Mouse (Mus musculus) liver, embryonic 14.5 days (tissue): ENCODE results near the gene Klk7. TPM values are rescaled to one million over a fixed set of nuclear protein-coding genes. Genes with fewer than 3 reads are reported as not detected.
A peak's percentile ranks its signal among the peaks of the same experiment; 100 is the strongest.

Source experiments
- ATAC-seq: fragments of 200-750 bp; cut with Nextera tagmentation; 2 replicates; pipeline ENCODE4 v1.8.0; 2017; ENCODE audit warnings: moderate number of reproducible peaks, mild to moderate bottlenecking, moderate library complexity; ENCODE audit not compliant: insufficient read depth
- DNase-seq, 3 experiments: peaks; one replicate each; pipeline ENCODE4 v3.0.0-alpha.2; 2012 to 2013; ENCODE audit warnings: low read depth in 3 of 3, low spot score in 3 of 3
- H3K27ac ChIP-seq: fragments of 300-500 bp; sonication (generic); 2 replicates; pipeline ENCODE4 v1.5.1; 2014; ENCODE audit warnings: moderate library complexity, mild to moderate bottlenecking, control low read depth, inconsistent platforms
- H3K27me3 ChIP-seq: fragments of 300-500 bp; sonication (generic); 2 replicates; pipeline ENCODE4 v1.6.1; 2014; ENCODE audit warnings: mild to moderate bottlenecking, low read length, moderate library complexity; ENCODE audit not compliant: control insufficient read depth, insufficient read depth
- H3K36me3 ChIP-seq: fragments of 300-500 bp; sonication (generic); replicated peaks from 2 replicates; pipeline ENCODE4 v1.6.1; 2014; ENCODE audit warnings: low read depth; ENCODE audit not compliant: control insufficient read depth, insufficient read depth
- H3K4me1 ChIP-seq, 2 experiments: fragments of 200-500 bp in 1 of 2; fragments of 300-500 bp in 1 of 2; sonication (generic) in 1 of 2; replicated peaks; 2 replicates each; pipeline ENCODE4 v1.6.1; 2012 to 2014; ENCODE audit warnings: antibody characterized with exemption in 1 of 2, inconsistent platforms in 1 of 2, low read length in 1 of 2; ENCODE audit not compliant: control insufficient read depth in 2 of 2, insufficient read depth in 2 of 2
- H3K4me2 ChIP-seq: fragments of 300-500 bp; sonication (generic); 2 replicates; pipeline ENCODE4 v1.6.1; 2014; ENCODE audit warnings: low read depth, mild to moderate bottlenecking, control low read depth, moderate library complexity
- H3K4me3 ChIP-seq, 2 experiments: fragments of 200-500 bp in 1 of 2; fragments of 300-500 bp in 1 of 2; sonication (generic) in 1 of 2; 2 replicates each; pipeline ENCODE4 v1.5.1; 2012 to 2014; ENCODE audit warnings: low read depth in 2 of 2, low read length in 2 of 2, mild to moderate bottlenecking in 2 of 2, control low read depth in 1 of 2, inconsistent platforms in 1 of 2, moderate library complexity in 1 of 2; ENCODE audit not compliant: insufficient read depth in 1 of 2
- H3K9ac ChIP-seq: fragments of 300-500 bp; sonication (generic); replicated peaks from 2 replicates; pipeline ENCODE4 v1.6.1; 2014; ENCODE audit warnings: mild to moderate bottlenecking, control low read depth, moderate library complexity
- H3K9me3 ChIP-seq: fragments of 300-500 bp; sonication (generic); 2 replicates; pipeline ENCODE4 v1.6.1; 2016; ENCODE audit warnings: low read length, mixed read lengths; ENCODE audit not compliant: control insufficient read depth
- CTCF ChIP-seq: IDR thresholded peaks from 2 replicates; pipeline ENCODE4 v1.5.1; 2016; ENCODE audit warnings: antibody characterized with exemption, low read depth, control low read depth
- EP300 ChIP-seq: IDR thresholded peaks from 2 replicates; pipeline ENCODE4 v1.6.1; 2016; ENCODE audit warnings: antibody characterized with exemption, low read depth
- WGBS: fragments of 180-500 bp; shearing (Covaris S2); extraction: QIAGEN DNeasy Blood & Tissue Kit; methylation state at CpG from one replicate; pipeline ENCODE4 v1.1.7; 2014; ENCODE audit not compliant: insufficient replicate concordance; 5-methylcytosine and 5-hydroxymethylcytosine counted together
- polyA plus RNA-seq, 2 experiments: library from polyadenylated mRNA; depleted of rRNA in 1 of 2; stranded (reverse) in 1 of 2; unstranded in 1 of 2; fragments of >200 nt; fragmentation: Nextera tagmentation in 1 of 2; extraction: Ambion mirVana in 1 of 2; gene quantifications; 2 replicates each; pipeline versions ENCODE4 v1.2.1 to v1.2.3; 2012 to 2014

Klk7 gene
- polyA plus RNA-seq, 2 experiments: not detected

DNA sequence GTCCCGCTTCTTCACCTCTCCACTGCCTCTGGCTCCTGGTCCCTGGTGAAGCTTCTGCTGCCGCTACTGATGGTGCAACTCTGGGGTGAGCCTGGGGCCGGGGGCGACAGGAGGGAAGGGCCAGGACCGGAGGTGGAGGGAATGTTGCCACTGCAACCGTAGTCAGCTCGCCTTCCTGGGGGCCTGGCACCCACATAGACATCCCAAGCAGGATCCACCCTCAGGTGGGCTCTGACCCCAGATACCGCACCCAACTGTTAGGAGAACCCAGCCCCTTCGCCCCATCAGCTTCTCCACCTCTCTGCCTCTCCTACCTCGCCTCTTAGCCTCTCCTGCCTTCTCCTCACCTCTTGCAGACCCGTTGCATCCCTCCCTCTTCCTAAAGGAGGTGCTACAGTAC lies 29.6 kb upstream of the Klk7 start:
- WGBS: 70% methylated on average over 11 of the region's 11 CpGs
- no peak for TF ChIP-seq CTCF
- no peak for DNase-seq
- H3K4me1 ChIP-seq: no peaks in the 10 kb centered on the region
- no peaks in the 10 kb centered on the region for H3K36me3 ChIP-seq
- H3K27ac ChIP-seq: no peak overlapping the region
- no peaks in the 10 kb centered on the region for H3K27me3 ChIP-seq
- no peak overlapping the region for H3K9ac ChIP-seq
- H3K9me3 ChIP-seq: no peaks in the 10 kb centered on the region
- no peak overlapping the region for H3K4me2 ChIP-seq
- no peak for ATAC-seq
- H3K4me3 ChIP-seq: no peak overlapping the region

GRCm38 (mm10) chr7:43782275-43783265 lies 28.5 kb upstream of the Klk7 start:
- no peak for TF ChIP-seq EP300
- TF ChIP-seq CTCF: peak; percentile 85
- WGBS: 8% methylated on average over 36 of the region's 36 CpGs
- Histone ChIP-seq H3K4me1 (no peaks in the 10 kb centered on the region), H3K9ac (no peak overlapping the region), H3K9me3 (no peaks in the 10 kb centered on the region), H3K4me3 (no peak overlapping the region), H3K27ac (no peak overlapping the region), H3K4me2 (peak overlapping the region; percentile 42; the same call in 1 of the 2 replicates), H3K27me3 (no peaks in the 10 kb centered on the region), H3K36me3 (no peaks in the 10 kb centered on the region)
- DNase-seq (peak; percentile 13 to 26 (median 16)), ATAC-seq (0 out of 2 replicates have a peak, but pooled peaks have one; percentile 47)

DNA sequence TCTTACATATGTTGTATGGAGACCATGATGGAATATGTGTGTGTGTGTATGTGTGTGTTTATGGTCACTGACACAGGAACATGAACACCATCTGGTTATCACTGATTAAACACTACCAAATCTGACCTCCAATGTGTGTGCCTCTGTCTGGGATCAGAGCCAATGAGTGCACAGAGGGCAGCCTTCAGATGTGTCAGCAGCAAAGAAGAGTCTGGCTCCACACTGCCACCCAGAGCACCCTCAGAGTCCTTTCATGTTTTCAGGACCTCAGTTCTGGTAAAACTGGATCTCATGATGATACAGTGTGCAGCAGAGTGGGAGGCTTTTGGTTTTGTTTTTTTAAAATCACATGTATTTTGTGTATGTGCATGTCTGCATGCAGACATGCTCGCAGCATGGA lies 25.8 kb upstream of the Klk7 start:
- H3K36me3 ChIP-seq: no peaks in the 10 kb centered on the region
- TF ChIP-seq CTCF (no peak; the same call in 1 of the 2 replicates), EP300 (no peak)
- H3K4me2 ChIP-seq: no peak overlapping the region
- no peaks in the 10 kb centered on the region for H3K27me3 ChIP-seq
- WGBS: 56% methylated on average over 1 of the region's 1 CpGs
- no peak overlapping the region for H3K9ac ChIP-seq
- no peaks in the 10 kb centered on the region for H3K9me3 ChIP-seq
- no peaks in the 10 kb centered on the region for H3K4me1 ChIP-seq
- ATAC-seq (no peak), DNase-seq (no peak)
- H3K4me3 ChIP-seq: no peak overlapping the region
- no peak overlapping the region for H3K27ac ChIP-seq

GRCm38 (mm10) chr7:43788096-43788495 lies 23.0 kb upstream of the Klk7 start:
- Histone ChIP-seq H3K9ac (no peak overlapping the region), H3K4me3 (no peak overlapping the region), H3K27ac (no peak overlapping the region), H3K36me3 (no peaks in the 10 kb centered on the region), H3K4me2 (no peak overlapping the region), H3K4me1 (no peaks in the 10 kb centered on the region), H3K9me3 (no peaks in the 10 kb centered on the region), H3K27me3 (no peaks in the 10 kb centered on the region)
- WGBS: 47% methylated on average over 3 of the region's 3 CpGs
- ATAC-seq (no peak), DNase-seq (no peak)
- TF ChIP-seq CTCF (no peak), EP300 (no peak)

DNA sequence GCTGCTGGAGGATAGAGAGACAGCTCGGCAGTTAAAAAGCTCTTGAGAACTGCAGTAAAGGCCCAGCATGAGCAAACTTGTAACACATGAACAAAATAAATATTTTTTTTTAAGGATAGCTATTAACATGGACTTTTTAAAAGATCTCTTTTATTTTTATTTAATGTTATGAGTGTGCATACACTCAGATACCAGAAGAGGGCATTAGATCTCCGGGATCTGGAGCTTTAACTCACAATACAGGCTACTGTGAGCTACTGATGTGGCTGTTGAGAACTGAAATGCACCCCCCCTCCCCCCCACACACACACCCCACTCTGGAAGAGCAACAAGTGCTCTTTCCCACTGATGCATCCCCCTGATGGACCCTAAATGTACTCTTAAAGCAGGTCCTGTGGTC lies 21.8 kb upstream of the Klk7 start:
- Histone ChIP-seq H3K9me3 (no peaks in the 10 kb centered on the region), H3K36me3 (no peaks in the 10 kb centered on the region), H3K4me1 (no peaks in the 10 kb centered on the region), H3K4me2 (no peak overlapping the region), H3K9ac (no peak overlapping the region), H3K4me3 (no peak overlapping the region), H3K27ac (no peak overlapping the region), H3K27me3 (no peaks in the 10 kb centered on the region)
- ATAC-seq (no peak), DNase-seq (no peak)
- 32% methylated on average over 2 of the region's 2 CpGs for WGBS
- no peak for TF ChIP-seq EP300
- no peak for TF ChIP-seq CTCF
